Mouse (Mus musculus): Measurements from ENCODE around the gene Cep104.

GRCm38 (mm10) chr4:153980470-153980869 lies 5.5 kb downstream of the Cep104 start:
- TF ChIP-seq ZC3H11A (IDR thresholded peaks at IDR 0.05; ENCODE audit: borderline replicate concordance, low read depth, low read length) = no peak
- no peak for TF ChIP-seq HCFC1 (IDR thresholded peaks at IDR 0.05; ENCODE audit: borderline replicate concordance, insufficient read depth, low read length)
- TF ChIP-seq MAFK (IDR thresholded peaks at IDR 0.05; ENCODE audit: insufficient read depth, low read depth, low read length) = no peak

Measured in ES-E14 (cell line).